Mouse (Mus musculus) embryo, embryonic 10.5 days (tissue): ENCODE measurements around the gene Slc35e3.

Source experiments
- DNase-seq: peaks from one replicate; pipeline ENCODE4 v3.0.0-alpha.2; 2015; ENCODE audit warnings: low spot score

Slc35e3 gene

GRCm38 (mm10) chr10:117697561-117698115 lies 48.5 kb downstream of the Slc35e3 start:
- no peak for DNase-seq

DNA sequence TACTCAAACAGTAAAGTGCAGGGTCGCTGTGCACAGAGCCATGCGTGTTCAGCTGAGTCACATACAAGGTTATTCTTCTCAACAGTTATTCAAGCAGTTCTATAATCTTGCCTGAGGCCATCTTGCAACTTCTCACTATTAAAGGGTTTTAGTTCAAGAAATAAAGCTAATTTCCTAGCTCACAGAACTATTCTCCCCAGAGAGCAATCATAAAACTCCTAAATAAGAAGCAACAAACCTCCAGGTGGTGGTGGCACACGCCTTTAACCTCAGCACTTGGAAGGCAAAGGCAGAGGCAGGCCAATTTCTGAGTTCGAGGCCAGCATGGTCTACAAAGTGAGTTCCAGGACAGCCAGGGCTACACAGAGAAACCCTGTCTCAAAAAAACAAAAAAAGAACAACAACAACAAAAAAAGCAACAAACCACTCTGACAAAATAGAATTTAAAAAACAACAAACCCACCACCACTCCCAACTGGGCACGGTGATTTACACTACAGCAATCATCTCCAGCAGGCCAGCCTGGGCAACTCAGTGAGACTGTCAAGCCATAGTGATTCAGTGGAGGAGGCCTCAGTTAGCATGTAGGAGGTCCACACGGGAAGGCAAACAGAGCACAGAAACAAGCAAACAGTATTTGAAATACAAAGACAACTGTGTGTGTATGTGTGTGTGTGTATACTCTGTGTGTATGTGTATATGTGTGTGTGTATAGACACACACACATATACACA lies 49.2 kb downstream of the Slc35e3 start:
- DNase-seq: no peak

GRCm38 (mm10) chr10:117696021-117696826 lies 49.9 kb downstream of the Slc35e3 start:
- DNase-seq: no peak

DNA sequence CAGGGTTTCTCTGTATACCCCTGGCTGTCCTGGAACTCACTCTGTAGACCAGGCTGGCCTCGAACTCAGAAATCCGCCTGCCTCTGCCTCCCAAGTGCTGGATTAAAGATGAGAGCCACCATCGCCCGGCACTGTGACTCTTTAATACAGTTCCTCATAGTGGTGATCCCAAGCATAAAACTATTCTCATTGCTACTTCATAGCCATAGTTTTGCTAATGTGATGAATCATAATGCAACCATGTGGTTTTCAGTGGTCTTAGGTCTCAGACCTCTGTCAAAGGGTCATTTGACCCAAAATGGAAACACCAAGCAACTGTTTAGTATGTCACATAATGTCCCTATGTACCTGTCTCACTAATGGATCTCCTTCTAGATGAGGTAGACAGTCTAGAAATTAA lies 50.6 kb downstream of the Slc35e3 start:
- DNase-seq: no peak

GRCm38 (mm10) chr10:117695027-117695426 lies 51.1 kb downstream of the Slc35e3 start:
- no peak for DNase-seq

DNA sequence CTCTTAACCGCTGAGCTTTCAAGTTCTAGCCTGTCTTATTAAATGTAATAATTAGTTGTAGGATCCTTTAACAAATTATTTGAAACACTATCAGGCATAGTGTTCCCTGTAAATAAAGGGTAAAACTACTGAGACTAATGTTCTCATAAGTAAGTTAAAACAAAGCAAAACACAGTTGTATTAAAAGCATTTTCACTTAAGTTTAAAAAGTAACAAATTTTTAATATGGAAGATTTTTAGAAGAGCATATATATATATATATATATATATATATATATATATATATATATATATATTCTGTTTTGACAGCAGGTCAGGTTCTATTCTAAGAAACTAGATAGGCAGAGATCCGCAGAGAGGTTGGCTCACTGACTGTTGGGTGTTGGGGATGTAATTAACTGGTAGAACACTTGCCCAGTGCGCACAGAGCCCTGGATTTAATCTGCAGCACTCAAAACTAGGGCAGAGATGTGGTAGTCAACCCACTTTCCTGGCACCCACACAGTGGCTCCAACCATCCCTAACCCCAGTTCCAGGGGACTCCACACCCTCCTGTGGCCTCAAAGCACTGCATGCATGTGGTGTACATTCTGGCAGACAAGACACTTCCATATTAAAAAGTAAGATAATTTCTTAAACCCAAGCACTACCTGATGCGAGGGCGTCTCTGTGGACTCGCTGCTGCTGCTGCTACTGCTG lies 51.8 kb downstream of the Slc35e3 start:
- DNase-seq: no peak

DNA sequence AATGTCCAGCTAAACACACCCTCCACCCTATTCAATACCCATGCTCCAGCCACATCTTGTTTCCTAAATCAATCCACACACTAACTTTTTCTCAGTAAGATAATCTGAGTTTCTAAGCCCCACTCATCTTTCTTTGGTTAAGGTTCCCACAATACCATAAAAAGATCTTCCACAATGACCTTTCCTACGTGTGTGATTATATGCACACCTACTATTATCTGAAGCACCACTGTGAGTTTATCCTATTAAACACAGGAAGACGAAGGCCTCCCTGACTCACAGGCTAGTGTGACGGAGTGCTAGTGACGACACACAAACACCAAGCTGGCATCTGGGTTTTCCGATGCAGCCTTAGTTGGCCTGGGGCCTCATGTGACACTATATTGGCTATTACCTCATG lies 53.2 kb downstream of the Slc35e3 start:
- no peak for DNase-seq

DNA sequence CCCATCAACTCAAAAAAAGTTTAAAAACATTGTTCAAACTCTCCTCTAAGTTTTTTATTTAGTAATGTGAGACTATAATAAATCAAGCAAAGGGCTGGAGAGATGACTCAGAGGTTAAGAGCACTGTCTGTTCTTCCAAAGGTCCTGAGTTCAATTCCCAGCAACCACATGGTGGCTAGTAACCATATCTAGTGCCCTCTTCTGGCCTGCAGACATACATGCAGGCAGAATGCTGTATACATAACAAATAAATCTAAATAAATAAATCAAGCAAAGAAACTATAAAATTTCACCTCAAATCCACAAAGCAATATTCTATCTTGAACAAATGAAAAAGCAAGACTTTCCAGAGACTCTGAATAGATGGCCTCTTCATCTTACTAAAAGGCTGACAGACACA lies 54.0 kb downstream of the Slc35e3 start:
- no peak for DNase-seq

DNA sequence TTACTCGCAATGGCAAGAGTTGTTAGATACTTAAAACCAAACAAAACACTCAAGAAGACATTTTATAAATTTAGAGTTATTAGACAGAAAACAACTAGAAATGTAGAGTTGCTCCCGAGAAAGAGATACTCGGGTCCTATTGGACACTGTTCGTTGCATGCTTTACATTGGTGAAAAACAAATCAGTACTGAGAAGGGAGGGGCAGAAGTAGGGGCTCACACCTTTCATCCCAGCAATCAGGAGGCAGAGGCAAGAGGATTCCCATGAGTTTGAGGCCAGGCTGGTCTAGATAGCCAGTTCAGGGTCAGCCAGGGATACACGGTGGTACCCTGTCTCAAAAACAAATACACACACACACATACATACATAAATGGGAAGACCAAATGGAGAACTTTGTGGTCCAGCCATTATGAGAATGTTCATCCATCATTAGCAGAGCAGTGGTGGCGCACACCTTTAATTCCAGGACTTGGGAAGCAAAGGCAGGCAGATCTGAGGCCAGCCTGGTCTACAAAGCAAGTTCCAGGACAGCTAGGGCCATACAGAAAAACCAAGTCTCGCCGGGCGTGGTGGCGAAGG lies 54.7 kb downstream of the Slc35e3 start:
- DNase-seq: no peak

DNA sequence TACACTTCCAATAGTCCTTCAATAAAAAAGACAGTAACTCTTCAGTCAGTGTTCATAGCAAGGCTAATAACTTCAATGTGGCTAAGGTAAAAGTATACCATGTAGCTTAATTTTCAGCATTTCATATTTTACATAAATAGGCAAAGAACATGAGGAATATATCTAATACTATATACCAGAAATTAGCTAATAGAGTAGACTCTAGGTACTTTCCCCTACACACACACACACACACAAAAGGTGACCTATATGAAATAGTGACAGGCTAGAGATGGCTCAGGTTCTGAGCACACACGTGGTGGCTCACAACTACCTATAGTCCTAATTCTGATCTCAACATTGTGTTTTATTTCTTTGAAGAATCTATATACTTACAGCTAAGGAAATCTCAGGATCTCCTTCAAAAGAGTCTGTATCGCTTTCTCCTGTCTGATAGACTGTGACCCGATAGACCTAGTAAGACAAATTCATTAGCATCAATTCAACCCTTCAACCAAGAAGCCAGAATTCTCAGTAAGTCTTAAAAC lies 55.3 kb downstream of the Slc35e3 start:
- DNase-seq: no peak

DNA sequence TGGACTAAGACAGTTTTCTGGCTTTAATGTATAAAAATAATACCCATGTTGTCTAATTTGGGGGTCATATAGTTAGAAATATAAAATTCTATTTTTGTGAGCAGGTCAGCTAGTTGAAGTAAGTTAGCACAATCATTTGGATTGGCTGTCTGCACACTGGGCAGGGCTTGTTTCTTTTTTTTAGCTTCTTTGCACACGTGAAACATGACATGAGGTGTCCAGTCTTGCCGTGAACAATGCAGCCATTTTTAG lies 56.1 kb downstream of the Slc35e3 start:
- no peak for DNase-seq

DNA sequence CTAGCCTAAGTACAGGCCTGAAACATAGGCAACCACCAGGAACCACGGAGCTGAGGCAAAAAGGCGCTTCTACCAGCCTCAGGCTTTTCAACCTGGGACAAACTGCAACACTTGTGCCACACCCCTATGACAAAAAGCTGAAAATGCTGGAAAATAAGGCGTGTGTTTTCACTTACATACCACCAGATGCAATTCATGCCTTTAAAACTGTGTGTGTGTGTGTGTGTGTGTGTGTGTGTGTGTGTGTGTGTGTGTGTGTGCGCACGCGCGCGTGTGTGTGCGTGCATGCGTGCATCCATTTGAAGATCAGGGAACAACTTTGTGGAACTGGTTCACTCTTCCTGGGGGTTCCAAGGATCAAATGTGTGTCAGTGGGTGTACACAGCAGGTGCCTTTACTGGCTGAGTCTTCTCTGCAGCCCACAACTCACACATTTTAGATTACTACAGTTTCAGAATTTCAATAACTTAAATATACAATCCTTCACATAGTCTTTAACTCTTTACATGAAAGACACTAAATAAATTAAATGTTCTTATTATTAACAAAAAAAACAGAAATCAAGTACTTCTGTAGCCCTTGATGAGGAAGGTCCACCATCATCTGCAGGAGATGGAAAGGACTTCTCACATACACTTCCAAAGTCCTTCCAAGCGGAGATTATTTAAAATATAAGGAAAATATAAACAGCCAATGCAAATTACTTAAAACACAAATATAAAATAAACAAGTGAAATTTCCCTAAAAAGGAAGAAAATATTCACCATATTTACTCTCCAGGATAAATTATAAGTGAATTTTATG lies 56.7 kb downstream of the Slc35e3 start:
- DNase-seq: no peak

GRCm38 (mm10) chr10:117688204-117689151 lies 57.7 kb downstream of the Slc35e3 start:
- peak; percentile 54 for DNase-seq

GRCm38 (mm10) chr10:117687577-117687976 lies 58.6 kb downstream of the Slc35e3 start:
- DNase-seq: no peak

- DNase-seq: no peak
Measured at GRCm38 (mm10) chr10:117687018-117687417, 59.1 kb downstream of the Slc35e3 start.

GRCm38 (mm10) chr10:117685849-117686591 lies 60.1 kb downstream of the Slc35e3 start:
- no peak for DNase-seq

DNA sequence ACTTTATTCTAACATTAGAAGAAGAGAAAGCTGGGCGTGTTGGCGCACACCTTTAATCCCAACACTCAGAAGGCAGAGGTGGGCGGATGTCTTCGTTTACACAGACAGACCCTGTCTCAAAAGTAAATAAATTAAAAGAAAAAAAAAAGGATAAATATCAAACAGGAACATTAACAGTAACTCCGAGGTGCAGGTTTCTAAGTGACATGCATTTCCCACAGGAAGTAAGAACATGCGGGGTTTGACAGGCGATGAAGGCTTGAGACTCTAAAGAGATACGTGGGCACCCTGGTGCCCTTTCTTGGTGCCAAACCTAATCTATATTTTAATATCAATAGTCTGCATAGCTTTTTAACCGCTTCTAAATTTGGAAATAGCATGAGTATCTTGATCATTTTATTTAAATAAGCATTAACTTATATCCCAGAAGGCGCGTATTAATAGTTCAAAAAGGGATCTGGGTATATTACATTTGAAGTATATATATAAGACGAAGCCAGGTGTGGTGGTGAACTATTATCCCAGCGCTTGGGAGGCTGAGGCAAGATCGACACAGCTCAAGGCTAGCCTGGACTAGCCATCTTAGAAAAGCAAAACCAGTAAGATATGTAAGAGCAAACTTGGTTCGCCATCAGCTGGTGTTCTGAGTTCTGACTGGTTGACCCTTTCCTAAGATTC lies 60.9 kb downstream of the Slc35e3 start:
- DNase-seq: no peak

GRCm38 (mm10) chr10:117684298-117685170 lies 61.6 kb downstream of the Slc35e3 start:
- DNase-seq: no peak
